Mouse (Mus musculus) testis, adult 10 weeks (tissue): ENCODE results near the gene Zfp853. TPM values are rescaled to one million over a fixed set of nuclear protein-coding genes. Genes with fewer than 3 reads are reported as not detected.

Experiments used
- polyA plus RNA-seq: library from polyadenylated mRNA; stranded (reverse); fragments of 350-450 nt; fragmentation: Illumina TruSeq; extraction: RNeasy Lipid Tissue Mini Kit (QIAGEN cat#74804); gene quantifications from one replicate; pipeline ENCODE4 v1.2.3, GENCODE M21; 2014; ENCODE audit warnings: low read depth, low replicate concordance

Gene Zfp853
- not detected for polyA plus RNA-seq

DNA sequence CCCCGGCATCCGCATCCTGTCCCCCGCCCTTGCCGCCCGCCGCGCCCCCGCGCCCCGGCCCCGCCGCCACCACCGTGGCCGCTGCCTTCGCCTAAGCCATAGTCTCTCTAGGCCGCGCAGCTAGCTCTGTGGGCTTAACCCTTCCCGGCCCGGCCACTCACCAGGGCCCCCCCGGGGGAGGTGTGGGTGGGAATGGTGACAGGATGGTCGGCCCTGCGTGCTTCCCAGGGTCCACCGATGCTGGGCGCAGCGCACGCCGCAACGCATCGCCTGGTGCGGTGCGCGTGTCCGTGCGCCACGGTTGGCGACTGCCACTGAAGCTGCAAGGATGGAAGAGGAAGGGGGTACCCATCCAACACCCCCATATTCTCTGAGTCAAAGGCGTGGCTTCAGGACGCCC is at the start of gene Zfp853:
Zfp853 (minus strand) TSS at position 220 of the 400 bp plus-strand sequence.

DNA sequence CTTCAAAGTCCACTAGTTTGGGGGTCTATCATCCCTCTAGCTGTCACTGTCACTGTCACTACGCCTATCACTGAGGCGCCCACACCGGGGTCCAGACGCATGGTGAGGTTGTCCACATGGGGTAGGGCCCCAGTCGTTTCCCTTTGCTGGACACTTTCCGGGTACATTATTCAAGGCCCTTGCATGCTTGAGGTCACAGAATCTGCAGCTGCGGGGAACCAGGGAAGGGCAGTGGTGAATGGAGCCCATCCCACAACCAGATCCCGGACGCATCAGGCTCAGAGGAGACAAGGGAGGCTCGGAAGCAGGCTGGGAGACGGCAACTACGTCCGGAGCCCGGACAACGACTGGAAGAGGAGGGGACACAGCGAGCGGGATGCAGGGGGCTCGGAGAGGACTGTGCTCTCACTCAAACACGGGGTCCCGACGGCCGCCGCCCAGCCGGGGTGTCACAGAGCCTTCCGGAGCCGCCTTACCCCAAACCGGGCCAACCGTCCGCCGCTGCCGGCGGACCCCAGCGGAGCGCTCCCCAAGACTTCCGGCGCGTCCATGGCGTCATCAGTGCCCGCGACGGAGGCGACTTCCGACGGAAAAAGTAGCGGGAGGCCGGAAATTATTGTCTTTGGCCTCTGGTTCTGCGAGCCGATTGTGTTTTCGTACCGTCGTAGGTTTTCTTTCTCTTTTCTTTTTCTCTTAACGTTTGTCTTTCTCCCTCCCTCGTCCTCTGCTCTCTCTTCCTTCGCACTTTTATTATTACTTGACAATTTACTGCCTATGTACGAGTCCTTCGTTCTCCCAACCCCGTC is 35.5 kb upstream of the Zfp853 start, which contains the start of gene Zdhhc4:
Zdhhc4 (minus strand) TSS at position 567 of the 806 bp plus-strand sequence.

DNA sequence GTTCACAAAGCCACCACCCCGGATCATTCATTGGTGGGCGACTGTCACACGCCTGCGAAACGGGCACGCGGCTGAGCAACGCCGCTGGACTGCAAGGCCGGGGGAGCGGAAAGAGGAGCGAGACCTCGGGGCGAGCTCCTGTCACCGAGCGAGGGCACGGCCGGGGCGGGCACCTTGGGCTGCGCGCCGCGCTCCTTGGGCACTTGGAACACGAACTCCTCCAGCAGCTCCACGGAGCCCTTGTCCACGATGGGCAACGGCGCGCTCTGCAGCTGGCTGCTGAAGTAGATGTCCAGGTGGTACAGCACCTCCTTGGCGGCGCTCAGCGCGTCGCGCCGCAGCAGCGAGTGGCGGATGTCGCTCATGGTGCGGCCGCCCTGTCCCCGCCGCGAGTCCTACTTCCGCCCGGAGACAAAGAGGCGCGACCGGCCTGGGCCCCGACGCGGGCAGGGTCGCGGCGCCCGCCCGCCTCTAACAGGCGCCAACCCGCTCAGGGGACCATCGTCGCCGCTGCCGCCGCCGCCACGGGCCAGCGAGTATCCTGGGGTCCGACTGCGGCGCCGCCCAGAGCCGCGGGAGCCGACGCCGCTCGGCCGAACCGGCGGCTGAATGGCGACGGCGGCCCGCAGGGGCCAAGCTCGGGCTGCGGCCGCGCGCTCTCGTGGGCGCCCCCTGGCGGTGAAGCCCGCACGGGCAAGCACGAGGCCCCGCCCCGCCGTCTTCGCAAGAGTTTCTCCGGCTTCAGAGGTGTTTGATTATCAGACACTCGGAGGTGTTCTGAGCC is 21.5 kb upstream of the Zfp853 start, which contains the start of gene E130309D02Rik:
E130309D02Rik (minus strand) TSS at position 631 of the 784 bp plus-strand sequence.

DNA sequence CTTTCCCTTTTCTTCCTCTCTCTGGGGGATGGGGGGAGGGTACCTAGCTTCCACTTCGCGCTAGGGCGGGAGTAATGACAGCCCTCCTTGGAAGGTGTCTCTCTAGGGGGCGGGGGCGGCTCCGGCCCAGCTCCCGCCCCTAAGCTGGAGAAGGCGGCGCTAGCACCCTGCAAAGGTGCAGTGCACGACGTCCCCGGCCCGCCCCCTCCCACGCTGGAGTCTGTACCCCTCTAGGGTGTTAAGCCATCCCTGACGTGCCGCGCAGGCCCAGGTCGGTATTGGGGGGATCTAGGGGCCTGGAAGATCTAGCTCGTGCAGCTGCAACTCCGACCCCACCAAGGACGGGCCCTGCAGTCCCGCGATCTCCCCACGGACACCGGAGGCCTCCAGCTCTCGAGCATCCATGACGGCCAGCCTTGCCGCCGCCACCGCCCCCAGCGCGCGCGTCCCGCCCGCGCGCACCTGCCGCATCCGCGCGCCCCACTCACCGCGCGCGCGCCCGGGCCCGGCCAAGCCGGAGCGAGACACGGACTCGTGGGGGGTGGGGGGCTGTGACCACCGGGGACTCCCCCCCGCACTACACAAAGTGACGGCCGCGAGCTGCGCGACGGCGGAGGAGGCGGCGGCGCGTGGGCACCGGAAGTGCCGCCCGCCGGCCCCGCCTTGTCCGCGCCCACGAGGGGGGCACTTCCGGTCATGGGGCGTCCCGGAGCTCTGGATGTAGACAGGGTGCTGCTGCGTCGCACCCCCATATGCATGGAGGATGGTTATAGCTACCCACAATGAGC is 23.9 kb downstream of the Zfp853 start, which contains the start of gene Zfp316:
Zfp316 (minus strand) TSS at position 660 of the 788 bp plus-strand sequence.

Other genes starting within 250 kb of the Zfp853 start
- 149 TPM for gene Rnf216, start 180.6 kb downstream of the Zfp853 start, polyA plus RNA-seq
- gene Olfr718-ps1, start 146.0 kb downstream of the Zfp853 start, polyA plus RNA-seq, result 0.07 TPM
- gene Rbak, start 112.8 kb downstream of the Zfp853 start, polyA plus RNA-seq, result 4.0 TPM
- gene Spdye4b, start 112.6 kb downstream of the Zfp853 start, polyA plus RNA-seq, result 35.2 TPM
- gene Spdye4a, start 66.7 kb downstream of the Zfp853 start, polyA plus RNA-seq, result 8.0 TPM
- 5.0 TPM for gene Zfp12, start 58.5 kb downstream of the Zfp853 start, polyA plus RNA-seq
- gene Zfp316, start 23.6 kb downstream of the Zfp853 start, polyA plus RNA-seq, result 0.52 TPM
- gene E130309D02Rik, start 21.7 kb upstream of the Zfp853 start, polyA plus RNA-seq, result 1.7 TPM
- gene Zdhhc4, start 35.6 kb upstream of the Zfp853 start, polyA plus RNA-seq, result 43.3 TPM
- gene Grid2ip, start 63.7 kb upstream of the Zfp853 start, polyA plus RNA-seq, result not detected
- gene Kdelr2, start 110.2 kb upstream of the Zfp853 start, polyA plus RNA-seq, result 34.5 TPM
- gene Daglb, start 171.0 kb upstream of the Zfp853 start, polyA plus RNA-seq, result 0.39 TPM
- gene Rac1, start 234.4 kb upstream of the Zfp853 start, polyA plus RNA-seq, result 62.3 TPM